Mouse (Mus musculus): ENCODE results near the gene Ing1. TPM values are rescaled to one million over a fixed set of nuclear protein-coding genes. Genes with fewer than 3 reads are reported as not detected.
A peak's percentile ranks its signal among the peaks of the same experiment; 100 is the strongest.

Gene Ing1
- polyA plus RNA-seq (2014; fragmentation: Nextera tagmentation; extraction: Ambion mirVana): 35.9 and 36.9 TPM in 2 replicates

GRCm38 (mm10) chr8:11554799-11555719 is at the start of gene Ing1:
Gene Ing1 (plus strand): TSS chr8:11555571.
- DNase-seq (ENCODE audit: low spot score) (peak; percentile 98), ATAC-seq (ENCODE audit: low read depth) (peak; percentile 79)
- Histone ChIP-seq H3K4me3 (ENCODE audit: low read depth, low read length) (peak within 1 kb of the TSS; percentile 72), H3K36me3 (ENCODE audit: control insufficient read depth, insufficient read depth, low read length) (no peaks in the 10 kb centered on the region), H3K9ac (ENCODE audit: low read depth, low read length) (peak within 1 kb of the TSS; percentile 92), H3K27me3 (replicated peaks; ENCODE audit: control insufficient read depth, insufficient read depth, low read length) (no peaks in the 10 kb centered on the region), H3K4me1 (ENCODE audit: control insufficient read depth, insufficient read depth, low read length) (peaks cover 23% of the 10 kb centered on the region), H3K27ac (replicated peaks; ENCODE audit: low read depth, low read length) (peak within 1 kb of the TSS; percentile 99), H3K4me2 (ENCODE audit: low read depth, low read length) (peak within 1 kb of the TSS; percentile 68), H3K9me3 (ENCODE audit: control insufficient read depth, low read length) (no peaks in the 10 kb centered on the region)
- WGBS: under 1% methylated on average over 41 of the region's 52 CpGs

- no peaks in the 10 kb centered on the region for H3K9me3 ChIP-seq (ENCODE audit: control insufficient read depth, low read length)
- H3K27ac ChIP-seq (replicated peaks; ENCODE audit: low read depth, low read length): no peak overlapping the region
- H3K4me1 ChIP-seq (ENCODE audit: control insufficient read depth, insufficient read depth, low read length): no peaks in the 10 kb centered on the region
- H3K36me3 ChIP-seq (ENCODE audit: control insufficient read depth, insufficient read depth, low read length): peaks cover 83% of the 10 kb centered on the region
- ATAC-seq (ENCODE audit: low read depth): no peak
- no peak for DNase-seq (ENCODE audit: low spot score)
- no peak overlapping the region for H3K4me2 ChIP-seq (ENCODE audit: low read depth, low read length)
- H3K9ac ChIP-seq (ENCODE audit: low read depth, low read length): no peak overlapping the region
- 88% methylated on average over 13 of the region's 14 CpGs for whole genome bisulfite sequencing
- no peak overlapping the region for H3K4me3 ChIP-seq (ENCODE audit: low read depth, low read length)
- H3K27me3 ChIP-seq (replicated peaks; ENCODE audit: control insufficient read depth, insufficient read depth, low read length): no peaks in the 10 kb centered on the region
These were observed 49.3 kb upstream of the Ing1 start for GRCm38 (mm10) chr8:11506074-11506473.

GRCm38 (mm10) chr8:11506802-11507201 is 48.6 kb upstream of the Ing1 start:
- H3K9ac ChIP-seq (ENCODE audit: low read depth, low read length): no peak overlapping the region
- 73% methylated on average over 6 of the region's 6 CpGs for WGBS
- no peak overlapping the region for H3K4me2 ChIP-seq (ENCODE audit: low read depth, low read length)
- H3K4me3 ChIP-seq (ENCODE audit: low read depth, low read length): no peak overlapping the region
- H3K27ac ChIP-seq (replicated peaks; ENCODE audit: low read depth, low read length): no peak overlapping the region
- H3K4me1 ChIP-seq (ENCODE audit: control insufficient read depth, insufficient read depth, low read length): no peaks in the 10 kb centered on the region
- no peak for ATAC-seq (ENCODE audit: low read depth)
- DNase-seq (ENCODE audit: low spot score): peak; percentile 48
- H3K9me3 ChIP-seq (ENCODE audit: control insufficient read depth, low read length): no peaks in the 10 kb centered on the region
- H3K36me3 ChIP-seq (ENCODE audit: control insufficient read depth, insufficient read depth, low read length): peaks cover 90% of the 10 kb centered on the region
- H3K27me3 ChIP-seq (replicated peaks; ENCODE audit: control insufficient read depth, insufficient read depth, low read length): no peaks in the 10 kb centered on the region

- no peak for ATAC-seq (ENCODE audit: low read depth)
- H3K36me3 ChIP-seq (ENCODE audit: control insufficient read depth, insufficient read depth, low read length): peaks cover 93% of the 10 kb centered on the region
These were observed 46.5 kb upstream of the Ing1 start for GRCm38 (mm10) chr8:11508880-11509279.

GRCm38 (mm10) chr8:11510971-11511370 is 44.4 kb upstream of the Ing1 start:
- peaks cover 89% of the 10 kb centered on the region for H3K36me3 ChIP-seq (ENCODE audit: control insufficient read depth, insufficient read depth, low read length)

More at GRCm38 (mm10) chr8:11508880-11509279, 46.5 kb upstream of the Ing1 start:
- no peaks in the 10 kb centered on the region for H3K27me3 ChIP-seq (replicated peaks; ENCODE audit: control insufficient read depth, insufficient read depth, low read length)
- no peaks in the 10 kb centered on the region for H3K9me3 ChIP-seq (ENCODE audit: control insufficient read depth, low read length)
- WGBS: 83% methylated on average over 10 of the region's 10 CpGs
- no peak for DNase-seq (ENCODE audit: low spot score)
- H3K4me2 ChIP-seq (ENCODE audit: low read depth, low read length): no peak overlapping the region
- no peaks in the 10 kb centered on the region for H3K4me1 ChIP-seq (ENCODE audit: control insufficient read depth, insufficient read depth, low read length)
- no peak overlapping the region for H3K9ac ChIP-seq (ENCODE audit: low read depth, low read length)
- no peak overlapping the region for H3K27ac ChIP-seq (replicated peaks; ENCODE audit: low read depth, low read length)
- no peak overlapping the region for H3K4me3 ChIP-seq (ENCODE audit: low read depth, low read length)

GRCm38 (mm10) chr8:11512711-11513110 is 42.7 kb upstream of the Ing1 start:
- no peak overlapping the region for H3K4me3 ChIP-seq (ENCODE audit: low read depth, low read length)
- H3K36me3 ChIP-seq (ENCODE audit: control insufficient read depth, insufficient read depth, low read length): peaks cover 90% of the 10 kb centered on the region
- 89% methylated on average over 9 of the region's 9 CpGs for WGBS
- H3K4me1 ChIP-seq (ENCODE audit: control insufficient read depth, insufficient read depth, low read length): no peaks in the 10 kb centered on the region
- no peaks in the 10 kb centered on the region for H3K9me3 ChIP-seq (ENCODE audit: control insufficient read depth, low read length)
- ATAC-seq (ENCODE audit: low read depth): no peak
- no peak for DNase-seq (ENCODE audit: low spot score)
- no peak overlapping the region for H3K27ac ChIP-seq (replicated peaks; ENCODE audit: low read depth, low read length)
- no peak overlapping the region for H3K9ac ChIP-seq (ENCODE audit: low read depth, low read length)
- H3K4me2 ChIP-seq (ENCODE audit: low read depth, low read length): no peak overlapping the region
- H3K27me3 ChIP-seq (replicated peaks; ENCODE audit: control insufficient read depth, insufficient read depth, low read length): no peaks in the 10 kb centered on the region

More at GRCm38 (mm10) chr8:11510971-11511370, 44.4 kb upstream of the Ing1 start:
- no peak overlapping the region for H3K9ac ChIP-seq (ENCODE audit: low read depth, low read length)
- no peak overlapping the region for H3K4me3 ChIP-seq (ENCODE audit: low read depth, low read length)
- no peaks in the 10 kb centered on the region for H3K9me3 ChIP-seq (ENCODE audit: control insufficient read depth, low read length)
- WGBS: 84% methylated on average over 5 of the region's 5 CpGs
- no peak for ATAC-seq (ENCODE audit: low read depth)
- H3K4me2 ChIP-seq (ENCODE audit: low read depth, low read length): no peak overlapping the region
- no peaks in the 10 kb centered on the region for H3K27me3 ChIP-seq (replicated peaks; ENCODE audit: control insufficient read depth, insufficient read depth, low read length)
- DNase-seq (ENCODE audit: low spot score): no peak
- H3K27ac ChIP-seq (replicated peaks; ENCODE audit: low read depth, low read length): no peak overlapping the region
- no peaks in the 10 kb centered on the region for H3K4me1 ChIP-seq (ENCODE audit: control insufficient read depth, insufficient read depth, low read length)

GRCm38 (mm10) chr8:11513247-11513646 is 42.1 kb upstream of the Ing1 start:
- Histone ChIP-seq H3K4me3 (ENCODE audit: low read depth, low read length) (no peak overlapping the region), H3K4me1 (ENCODE audit: control insufficient read depth, insufficient read depth, low read length) (no peaks in the 10 kb centered on the region), H3K9me3 (ENCODE audit: control insufficient read depth, low read length) (no peaks in the 10 kb centered on the region), H3K4me2 (ENCODE audit: low read depth, low read length) (no peak overlapping the region), H3K36me3 (ENCODE audit: control insufficient read depth, insufficient read depth, low read length) (peaks cover 90% of the 10 kb centered on the region), H3K27ac (replicated peaks; ENCODE audit: low read depth, low read length) (no peak overlapping the region), H3K27me3 (replicated peaks; ENCODE audit: control insufficient read depth, insufficient read depth, low read length) (no peaks in the 10 kb centered on the region), H3K9ac (ENCODE audit: low read depth, low read length) (no peak overlapping the region)
- WGBS: 95% methylated on average over 5 of the region's 5 CpGs
- ATAC-seq (ENCODE audit: low read depth) (no peak), DNase-seq (ENCODE audit: low spot score) (no peak)

GRCm38 (mm10) chr8:11516292-11516691 is 39.1 kb upstream of the Ing1 start:
- no peak overlapping the region for H3K9ac ChIP-seq (ENCODE audit: low read depth, low read length)
- ATAC-seq (ENCODE audit: low read depth): no peak
- 96% methylated on average over 9 of the region's 9 CpGs for WGBS

More at GRCm38 (mm10) chr8:11516292-11516691, 39.1 kb upstream of the Ing1 start:
- no peaks in the 10 kb centered on the region for H3K27me3 ChIP-seq (replicated peaks; ENCODE audit: control insufficient read depth, insufficient read depth, low read length)
- H3K36me3 ChIP-seq (ENCODE audit: control insufficient read depth, insufficient read depth, low read length): peaks cover 78% of the 10 kb centered on the region
- H3K27ac ChIP-seq (replicated peaks; ENCODE audit: low read depth, low read length): no peak overlapping the region
- no peaks in the 10 kb centered on the region for H3K9me3 ChIP-seq (ENCODE audit: control insufficient read depth, low read length)
- H3K4me3 ChIP-seq (ENCODE audit: low read depth, low read length): no peak overlapping the region
- no peak overlapping the region for H3K4me2 ChIP-seq (ENCODE audit: low read depth, low read length)
- H3K4me1 ChIP-seq (ENCODE audit: control insufficient read depth, insufficient read depth, low read length): no peaks in the 10 kb centered on the region
- DNase-seq (ENCODE audit: low spot score): no peak

Measured in embryonic facial prominence, embryonic 14.5 days (tissue).